Mouse (Mus musculus): Measurements from ENCODE around the gene Wdr46. TPM values are rescaled to one million over a fixed set of nuclear protein-coding genes. Genes with fewer than 3 reads are reported as not detected.

Wdr46 gene
- total and polyA plus RNA-seq, 3 experiments: 39.8 to 72.4 (median 49.7) TPM

- Histone ChIP-seq H3K9ac (ENCODE audit: insufficient read depth, low read depth) (no peak overlapping the region), H3K4me3 (replicated peaks in 1 of 3; ENCODE audit: low read depth in 2 of 3, low read length in 2 of 3, poor library complexity in 1 of 3) (no peak overlapping the region), H3K9me3 (replicated peaks; ENCODE audit: low read length) (peaks cover 6% of the 10 kb centered on the region), H3K79me2 (replicated peaks; ENCODE audit: control insufficient read depth, extremely low read depth, insufficient read depth, poor library complexity, severe bottlenecking) (peaks cover 12% of the 10 kb centered on the region; the same call in 1 of the 2 replicates), H3K36me3 (replicated peaks in 1 of 2; ENCODE audit: control insufficient read depth in 1 of 2, insufficient read depth in 1 of 2, low read length in 1 of 2) (peaks cover 49 to 61% of the 10 kb centered on the region in 2 experiments), H3K27me3 (replicated peaks) (no peaks in the 10 kb centered on the region), H3K4me1 (ENCODE audit: control insufficient read depth in 1 of 2, insufficient read depth in 2 of 2) (peaks cover 27 to 55% of the 10 kb centered on the region in 2 experiments), H3K4me2 (ENCODE audit: insufficient read depth, low read depth, poor library complexity, severe bottlenecking) (peak overlapping the region; percentile 14), H3K27ac (ENCODE audit: insufficient read depth, low read depth) (no peak overlapping the region)
- TF ChIP-seq USF1 (IDR thresholded peaks at IDR 0.05; ENCODE audit: low read depth, low read length) (no peak), POLR2AphosphoS2 (IDR thresholded peaks at IDR 0.05; ENCODE audit: low read depth, low read length) (no peak), RCOR1 (conservative IDR thresholded peaks at IDR 0.05; ENCODE audit: low read depth, low read length) (no peak), JUN (IDR thresholded peaks at IDR 0.05; ENCODE audit: insufficient read depth, low read depth, low read length) (no peak), TBP (conservative IDR thresholded peaks at IDR 0.05; ENCODE audit: low read depth, low read length) (no peak), MAX (IDR thresholded peaks at IDR 0.05; ENCODE audit: low read length) (no peak), SMC3 (IDR thresholded peaks at IDR 0.05; ENCODE audit: low read depth, low read length) (peak; percentile 24), CTCF (conservative IDR thresholded peaks at IDR 0.05 in 1 of 2, IDR thresholded peaks at IDR 0.05 in 1 of 2; ENCODE audit: low read depth in 2 of 2, low read length in 2 of 2) (peak in 1 of 2 experiments; percentile 40; a peak in 2 of 4 replicates)
- dilution Hi-C loops (cut with MboI; ENCODE audit: extremely low pct_ligation_motif_present, extremely low pct_unique_long_range_greater_than_20kb, low sequenced_read_pairs): no loop called here
- in situ Hi-C loops (cut with MboI; ENCODE audit: low pct_ligation_motif_present, low pct_unique_long_range_greater_than_20kb, low sequenced_read_pairs): no loop called here
- DNase-seq (ENCODE audit: extremely low read depth): no peak
Measured at GRCm38 (mm10) chr17:33914969-33915391, 25.5 kb upstream of the Wdr46 start.

DNA sequence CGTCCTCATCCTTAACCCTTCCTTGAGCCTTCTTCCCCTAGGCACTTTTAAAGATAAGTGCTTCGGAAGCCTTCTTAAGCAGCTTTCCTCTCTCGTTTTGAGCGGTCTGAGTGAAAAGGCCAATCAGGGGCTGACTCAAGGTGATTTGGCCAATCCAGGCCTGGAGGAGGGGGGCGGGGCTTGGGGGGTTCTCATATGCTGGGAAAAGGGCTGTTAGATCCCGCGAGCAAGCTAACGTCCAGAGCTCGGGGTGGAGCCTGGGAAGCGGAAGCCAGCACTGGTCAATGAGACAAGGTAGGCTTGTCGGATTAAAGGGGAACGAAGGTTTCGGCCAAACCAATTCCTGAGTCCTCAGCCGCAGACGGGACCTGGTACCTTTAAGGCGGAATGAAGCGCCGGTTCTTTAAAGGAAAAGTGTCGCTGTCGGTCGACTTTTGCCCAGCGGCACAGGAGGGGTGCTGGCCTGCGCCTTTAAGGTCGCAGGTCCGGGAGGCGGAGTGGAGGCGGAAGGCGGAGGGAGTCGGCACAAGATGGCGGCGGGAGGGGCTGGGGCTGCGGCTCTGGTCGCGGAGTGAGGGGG, 24.7 kb upstream of the Wdr46 start, which contains the start of the genes Tapbp and Zbtb22:
Gene Tapbp (plus strand): TSS at position 229 of the 580 bp plus-strand sequence.
Gene Zbtb22 (plus strand): TSS at position 234 of the 580 bp plus-strand sequence.
- dilution Hi-C loops (cut with MboI; ENCODE audit: extremely low pct_ligation_motif_present, extremely low pct_unique_long_range_greater_than_20kb, low sequenced_read_pairs) (no loop called here), in situ Hi-C loops (cut with MboI; ENCODE audit: low pct_ligation_motif_present, low pct_unique_long_range_greater_than_20kb, low sequenced_read_pairs) (no loop called here)
- peak; percentile 98 for DNase-seq (ENCODE audit: extremely low read depth)
- Histone ChIP-seq H3K9me3 (replicated peaks; ENCODE audit: low read length) (peaks cover 6% of the 10 kb centered on the region), H3K4me3 (replicated peaks in 1 of 3; ENCODE audit: low read depth in 2 of 3, low read length in 2 of 3, poor library complexity in 1 of 3) (peak within 1 kb of the TSS; percentile 58 to 62 (median 59)), H3K4me2 (ENCODE audit: insufficient read depth, low read depth, poor library complexity, severe bottlenecking) (peak within 1 kb of the TSS; percentile 62), H3K36me3 (replicated peaks in 1 of 2; ENCODE audit: control insufficient read depth in 1 of 2, insufficient read depth in 1 of 2, low read length in 1 of 2) (peaks cover 49 to 61% of the 10 kb centered on the region in 2 experiments), H3K27ac (ENCODE audit: insufficient read depth, low read depth) (peak within 1 kb of the TSS; percentile 22; the same call in 1 of the 2 replicates), H3K4me1 (ENCODE audit: control insufficient read depth in 1 of 2, insufficient read depth in 2 of 2) (peaks cover 27 to 50% of the 10 kb centered on the region in 2 experiments), H3K9ac (ENCODE audit: insufficient read depth, low read depth) (peak within 1 kb of the TSS; percentile 70), H3K79me2 (replicated peaks; ENCODE audit: control insufficient read depth, extremely low read depth, insufficient read depth, poor library complexity, severe bottlenecking) (peaks cover 9% of the 10 kb centered on the region), H3K27me3 (replicated peaks) (no peaks in the 10 kb centered on the region)
- peak; percentile 79 for TF ChIP-seq HCFC1 (IDR thresholded peaks at IDR 0.05; ENCODE audit: low read depth, low read length)
- TF ChIP-seq IRF4 (IDR thresholded peaks at IDR 0.05; ENCODE audit: low read depth, low read length): peak; percentile 43; the same call in 1 of the 2 replicates
- no peak for TF ChIP-seq KAT2A (IDR thresholded peaks at IDR 0.05; ENCODE audit: insufficient replicate concordance, low read length)
- TF ChIP-seq JUND (conservative IDR thresholded peaks at IDR 0.05; ENCODE audit: low read depth, low read length): no peak
- TF ChIP-seq ELF1 (IDR thresholded peaks at IDR 0.05; ENCODE audit: low read depth, low read length): peak; percentile 89
- no peak for TF ChIP-seq EP300 (IDR thresholded peaks at IDR 0.05; ENCODE audit: low read length)
- no peak for TF ChIP-seq MEF2A (IDR thresholded peaks at IDR 0.05; ENCODE audit: borderline replicate concordance, low read depth, low read length)
- peak; percentile 46; the same call in 1 of the 2 replicates for TF ChIP-seq NRF1 (IDR thresholded peaks at IDR 0.05; ENCODE audit: low read depth, low read length)
- no peak for TF ChIP-seq ZNF384 (IDR thresholded peaks at IDR 0.05; ENCODE audit: low read depth, low read length)
- peak; percentile 90 for TF ChIP-seq CHD2 (IDR thresholded peaks at IDR 0.05; ENCODE audit: low read length)
- TF ChIP-seq MAFK (IDR thresholded peaks at IDR 0.05; ENCODE audit: insufficient replicate concordance, low read length): no peak
- TF ChIP-seq CHD1 (IDR thresholded peaks at IDR 0.05; ENCODE audit: low read depth, low read length): no peak
- TF ChIP-seq RAD21 (IDR thresholded peaks at IDR 0.05; ENCODE audit: low read depth, low read length): no peak
- no peak for TF ChIP-seq CTCF (conservative IDR thresholded peaks at IDR 0.05 in 1 of 2, IDR thresholded peaks at IDR 0.05 in 1 of 2; ENCODE audit: low read depth in 2 of 2, low read length in 2 of 2)
- no peak for TF ChIP-seq MYC (IDR thresholded peaks at IDR 0.05; ENCODE audit: low read depth, low read length)
- peak; percentile 96 for TF ChIP-seq MAZ (IDR thresholded peaks at IDR 0.05; ENCODE audit: low read depth, low read length)
- no peak for TF ChIP-seq NELFE (IDR thresholded peaks at IDR 0.05; ENCODE audit: low read depth, low read length)
- peak; percentile 85 for TF ChIP-seq MXI1 (IDR thresholded peaks at IDR 0.05; ENCODE audit: low read depth, low read length)
- TF ChIP-seq PAX5 (IDR thresholded peaks at IDR 0.05; ENCODE audit: low read length): no peak
- no peak for TF ChIP-seq E2F4 (IDR thresholded peaks at IDR 0.05; ENCODE audit: insufficient replicate concordance, low read depth, low read length)
- TF ChIP-seq UBTF (IDR thresholded peaks at IDR 0.05; ENCODE audit: low read depth, low read length): no peak
- TF ChIP-seq USF1 (IDR thresholded peaks at IDR 0.05; ENCODE audit: low read depth, low read length): no peak
- peak; percentile 47 for TF ChIP-seq TCF12 (IDR thresholded peaks at IDR 0.05; ENCODE audit: low read depth, low read length)
- TF ChIP-seq BHLHE40 (IDR thresholded peaks at IDR 0.05; ENCODE audit: low read depth, low read length): no peak
- peak; percentile 64 for TF ChIP-seq USF2 (conservative IDR thresholded peaks at IDR 0.05; ENCODE audit: low read depth, low read length)
- peak; percentile 37; the same call in 1 of the 2 replicates for TF ChIP-seq TBP (conservative IDR thresholded peaks at IDR 0.05; ENCODE audit: low read depth, low read length)
- peak; percentile 60 for TF ChIP-seq POLR2A (IDR thresholded peaks at IDR 0.05; ENCODE audit: low read depth, low read length)
